Mouse (Mus musculus) gastrocnemius, adult 2 months (tissue): ENCODE data around the gene Nipa1. TPM values are rescaled to one million over a fixed set of nuclear protein-coding genes. Genes with fewer than 3 reads are reported as not detected.

ENCODE experiments used
- DNase-seq: peaks from one replicate; pipeline ENCODE4 v3.0.0; 2022
- H3K27ac ChIP-seq: fragments of 200-600 bp; 2 replicates; pipeline ENCODE4 v1.8.1; 2022; ENCODE audit warnings: mild to moderate bottlenecking
- H3K4me3 ChIP-seq: fragments of 200-600 bp; 2 replicates; pipeline ENCODE4 v1.8.1; 2022; ENCODE audit warnings: mild to moderate bottlenecking, moderate library complexity
- CTCF ChIP-seq: fragments of 200-600 bp; IDR thresholded peaks from 2 replicates; pipeline ENCODE4 v1.8.1; 2022; ENCODE audit warnings: antibody characterized with exemption, mild to moderate bottlenecking, moderate library complexity
- intact Hi-C: fragments of 180-260 bp; cut with DNase I; formaldehyde crosslinking; loops from one replicate; pipeline ENCODE4 v1.15.1; 2025
- total RNA-seq, 2 experiments: library from RNA; stranded (reverse); gene quantifications; 2 replicates each; pipeline ENCODE4 v1.2.3; 2021

Nipa1 gene
- total RNA-seq, 2 experiments from 2014 or later: 2.5 to 3.5 TPM

- no peak overlapping the region for H3K27ac ChIP-seq
- TF ChIP-seq CTCF: no peak
- intact Hi-C loops: loop anchor here (5.0 kb wide), 1 partner anchor 82 kb away; no protein-coding TSS in a partner anchor
- DNase-seq: no peak
- H3K4me3 ChIP-seq: no peak overlapping the region
These were observed 59.2 kb downstream of the Nipa1 start for GRCm38 (mm10) chr7:55960506-55960905.

- no peak for DNase-seq
- no peak for TF ChIP-seq CTCF
- Histone ChIP-seq H3K27ac (no peak overlapping the region), H3K4me3 (no peak overlapping the region)
- intact Hi-C loops: loop anchor here (5.0 kb wide), 1 partner anchor 82 kb away; no protein-coding TSS in a partner anchor
These were observed 60.0 kb downstream of the Nipa1 start for GRCm38 (mm10) chr7:55959801-55960200.

GRCm38 (mm10) chr7:55957916-55958315, 61.8 kb downstream of the Nipa1 start:
- no peak for DNase-seq
- H3K27ac ChIP-seq: no peak overlapping the region
- H3K4me3 ChIP-seq: no peak overlapping the region
- intact Hi-C loops: no loop called here
- no peak for TF ChIP-seq CTCF

GRCm38 (mm10) chr7:55957178-55957577, 62.6 kb downstream of the Nipa1 start:
- no peak overlapping the region for H3K27ac ChIP-seq
- no peak for DNase-seq
- no peak overlapping the region for H3K4me3 ChIP-seq
- no peak for TF ChIP-seq CTCF
- intact Hi-C loops: no loop called here

DNA sequence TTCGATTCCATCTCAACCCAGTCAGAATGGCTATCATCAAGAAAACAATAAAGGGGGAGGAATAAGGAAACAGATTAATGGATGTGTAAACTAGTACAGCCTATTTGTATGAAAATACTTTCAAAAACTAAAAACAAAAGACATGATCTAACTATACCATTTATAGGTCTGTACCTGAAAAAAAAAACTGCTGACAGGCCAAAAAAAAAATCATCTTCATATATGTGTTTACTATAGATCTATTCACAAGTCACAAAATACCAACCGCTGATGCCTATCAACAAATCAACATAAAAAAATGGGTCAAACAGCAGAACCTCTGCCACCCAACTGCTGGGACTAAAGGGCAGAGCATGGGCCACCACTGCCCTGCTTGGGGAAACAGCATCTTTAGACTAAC, 63.7 kb downstream of the Nipa1 start:
- no peak for TF ChIP-seq CTCF
- Histone ChIP-seq H3K27ac (no peak overlapping the region), H3K4me3 (no peak overlapping the region)
- DNase-seq: no peak
- intact Hi-C loops: no loop called here

- H3K4me3 ChIP-seq: no peak overlapping the region
- intact Hi-C loops: no loop called here
- no peak for TF ChIP-seq CTCF
- no peak overlapping the region for H3K27ac ChIP-seq
- no peak for DNase-seq
These were observed 81.4 kb downstream of the Nipa1 start for GRCm38 (mm10) chr7:55938341-55938740.

- intact Hi-C loops: no loop called here
- DNase-seq: no peak
- no peak overlapping the region for H3K27ac ChIP-seq
- TF ChIP-seq CTCF: no peak
- H3K4me3 ChIP-seq: no peak overlapping the region
These were observed 84.7 kb downstream of the Nipa1 start for GRCm38 (mm10) chr7:55935025-55935424.

DNA sequence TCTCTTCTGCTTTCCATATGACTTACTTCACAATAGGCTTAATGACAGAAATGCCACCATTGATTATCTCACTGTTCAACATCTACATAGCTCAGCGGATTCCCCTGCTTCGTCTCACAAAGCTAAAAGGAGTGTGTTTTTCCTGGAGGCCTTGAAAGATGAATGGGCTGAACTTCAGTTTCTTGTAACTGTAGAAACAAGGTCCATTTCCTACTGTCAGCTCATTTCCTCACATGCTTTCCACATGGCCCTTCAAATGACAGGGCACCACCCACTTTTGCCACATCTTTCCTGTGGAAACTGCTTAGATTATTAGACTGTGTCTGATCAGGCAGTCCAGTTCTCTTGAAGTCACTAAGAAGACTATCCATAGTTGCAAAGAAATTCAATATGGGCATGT, 91.1 kb downstream of the Nipa1 start:
- TF ChIP-seq CTCF: no peak
- H3K4me3 ChIP-seq: no peak overlapping the region
- H3K27ac ChIP-seq: no peak overlapping the region
- DNase-seq: no peak
- intact Hi-C loops: loop anchor here (10.0 kb wide), 2 partner anchors 196 to 276 kb away; no protein-coding TSS in a partner anchor

Other genes starting within 250 kb of the Nipa1 start
- gene Tubgcp5, start 225.8 kb downstream of the Nipa1 start, total RNA-seq: 10 to 100 TPM; 10.0 to 11.5 TPM
- 10 to 100 TPM; 18.6 to 27.2 TPM for gene Cyfip1, start 178.2 kb downstream of the Nipa1 start, total RNA-seq
- gene Nipa2, start 57.5 kb downstream of the Nipa1 start, total RNA-seq: 10 to 100 TPM; 31.7 to 32.6 TPM
- gene Herc2, start 30.2 kb upstream of the Nipa1 start, total RNA-seq: 10 to 100 TPM; 44.5 to 63.8 TPM
- not detected for gene Oca2, start 219.8 kb upstream of the Nipa1 start, total RNA-seq